Mouse (Mus musculus): ENCODE measurements around the gene Unc45a.

The Unc45a gene

GRCm38 (mm10) chr7:80280032-80280431 is 60.8 kb downstream of the Unc45a start:
- no peak for DNase-seq

GRCm38 (mm10) chr7:80276374-80276773 is 64.4 kb downstream of the Unc45a start:
- no peak for DNase-seq

All from kidney, postnatal 36 days (tissue).